Mouse (Mus musculus) kidney, adult 18-20 months (tissue): ENCODE data around the gene Mettl8.

Source experiments
- DNase-seq: peaks from one replicate; pipeline ENCODE4 v3.0.0; 2021

The Mettl8 gene

DNA sequence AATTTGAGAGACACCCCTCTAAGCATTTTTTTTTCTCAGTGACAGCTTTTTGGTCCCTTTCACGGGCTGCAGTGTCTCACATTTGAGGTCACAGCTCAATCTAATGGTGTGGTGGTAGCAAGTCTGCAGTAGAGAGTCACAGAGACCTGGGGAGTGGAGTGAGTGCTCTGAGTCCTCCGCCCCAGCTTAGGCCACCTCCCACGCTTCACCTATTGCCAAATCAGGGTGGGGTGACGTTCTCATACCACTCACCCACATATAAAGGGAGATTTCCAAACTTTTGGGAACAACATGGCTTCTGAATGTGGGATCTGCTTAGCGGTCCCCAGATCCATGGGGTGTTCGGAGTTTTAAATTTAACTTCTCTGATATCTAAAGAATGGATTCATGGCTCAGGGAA is 132.6 kb downstream of the Mettl8 start:
- no peak for DNase-seq

GRCm38 (mm10) chr2:70920937-70921596 is 134.3 kb downstream of the Mettl8 start:
- DNase-seq = no peak

GRCm38 (mm10) chr2:70919913-70920522 is 135.4 kb downstream of the Mettl8 start:
- DNase-seq = no peak

GRCm38 (mm10) chr2:70918516-70918915 is 136.9 kb downstream of the Mettl8 start:
- DNase-seq = no peak
